Mouse (Mus musculus) CH12.LX (cell line): ENCODE results near the gene Spink8.

Experiments
- BHLHE40 ChIP-seq: IDR thresholded peaks from 2 replicates; pipeline ENCODE4 v1.6.1; 2011; ENCODE audit warnings: mild to moderate bottlenecking, low read depth, low read length, improper control_type of control experiment
- CTCF ChIP-seq, 2 experiments: IDR thresholded peaks in 1 of 2; conservative IDR thresholded peaks in 1 of 2; 2 replicates each; pipeline ENCODE4 v1.5.1; 2011 to 2012; ENCODE audit warnings: low read depth in 2 of 2, low read length in 2 of 2, improper control_type of control experiment in 1 of 2, inconsistent platforms in 1 of 2, mild to moderate bottlenecking in 1 of 2, moderate library complexity in 1 of 2
- EP300 ChIP-seq: IDR thresholded peaks from 2 replicates; pipeline ENCODE4 v1.6.1; 2011; ENCODE audit warnings: low read length, improper control_type of control experiment
- MEF2A ChIP-seq: IDR thresholded peaks from 2 replicates; pipeline ENCODE4 v1.6.1; 2014; ENCODE audit warnings: low read depth, mild to moderate bottlenecking, inconsistent platforms, low read length, improper control_type of control experiment, borderline replicate concordance
- POLR2A ChIP-seq: IDR thresholded peaks from 2 replicates; pipeline ENCODE4 v1.6.1; 2011; ENCODE audit warnings: low read depth, mild to moderate bottlenecking, improper control_type of control experiment, low read length
- POLR2AphosphoS2 ChIP-seq: IDR thresholded peaks from 2 replicates; pipeline ENCODE4 v1.6.1; 2011; ENCODE audit warnings: low read depth, low read length, improper control_type of control experiment
- RAD21 ChIP-seq: IDR thresholded peaks from 2 replicates; pipeline ENCODE4 v1.6.1; 2011; ENCODE audit warnings: low read depth, mild to moderate bottlenecking, low read length, improper control_type of control experiment, moderate library complexity
- USF1 ChIP-seq: IDR thresholded peaks from 2 replicates; pipeline ENCODE4 v1.6.1; 2014; ENCODE audit warnings: low read depth, mild to moderate bottlenecking, inconsistent platforms, low read length, improper control_type of control experiment
- ZKSCAN1 ChIP-seq: IDR thresholded peaks from 2 replicates; pipeline ENCODE4 v1.6.1; 2012; ENCODE audit warnings: low read depth, inconsistent platforms, low read length, improper control_type of control experiment, borderline replicate concordance
- ZMIZ1 ChIP-seq: IDR thresholded peaks from 2 replicates; pipeline ENCODE4 v1.6.1; 2012; ENCODE audit warnings: low read depth, mild to moderate bottlenecking, inconsistent platforms, low read length, improper control_type of control experiment

DNA sequence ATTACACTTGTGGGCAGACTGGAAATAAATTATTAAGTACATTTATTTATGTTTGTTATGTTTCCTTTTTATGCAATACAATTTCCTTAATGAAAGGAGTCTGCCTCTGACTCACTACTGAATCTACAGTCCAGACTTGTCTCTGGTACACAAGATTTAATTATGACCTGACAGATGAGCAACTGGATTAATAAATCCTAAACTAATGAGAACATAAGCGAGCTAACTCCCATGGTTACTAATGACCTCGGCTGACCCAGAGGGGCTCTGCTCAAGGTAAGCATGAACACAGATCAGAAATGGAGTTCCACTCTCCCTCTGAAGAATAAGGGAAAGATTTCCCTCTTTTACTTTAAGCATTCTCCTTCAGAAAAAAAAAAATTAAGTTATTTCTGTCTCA, 16.9 kb upstream of the Spink8 start:
- no peak for TF ChIP-seq USF1
- TF ChIP-seq EP300 = no peak
- no peak for TF ChIP-seq POLR2A
- TF ChIP-seq MEF2A = no peak
- TF ChIP-seq POLR2AphosphoS2 = no peak
- TF ChIP-seq BHLHE40 = no peak
- no peak for TF ChIP-seq ZMIZ1
- TF ChIP-seq RAD21 = no peak
- no peak for TF ChIP-seq CTCF (conservative IDR thresholded peaks at IDR 0.05 in 1 of 2, IDR thresholded peaks at IDR 0.05 in 1 of 2; ENCODE audit: low read depth in 2 of 2, low read length in 2 of 2)
- no peak for TF ChIP-seq ZKSCAN1
